Mouse (Mus musculus) lung, adult 2 months (tissue): ENCODE data around the gene Gm20388.

ENCODE experiments used
- CTCF ChIP-seq: fragments of 200-500 bp; IDR thresholded peaks from 2 replicates; pipeline ENCODE4 v1.5.1; 2011; ENCODE audit warnings: mild to moderate bottlenecking, low read length, control low read depth; ENCODE audit not compliant: insufficient read depth
- POLR2A ChIP-seq: fragments of 200-500 bp; IDR thresholded peaks from 2 replicates; pipeline ENCODE4 v1.6.1; 2011; ENCODE audit warnings: low read depth, mild to moderate bottlenecking, control low read depth, low read length, borderline replicate concordance; ENCODE audit errors: extremely low read depth

DNA sequence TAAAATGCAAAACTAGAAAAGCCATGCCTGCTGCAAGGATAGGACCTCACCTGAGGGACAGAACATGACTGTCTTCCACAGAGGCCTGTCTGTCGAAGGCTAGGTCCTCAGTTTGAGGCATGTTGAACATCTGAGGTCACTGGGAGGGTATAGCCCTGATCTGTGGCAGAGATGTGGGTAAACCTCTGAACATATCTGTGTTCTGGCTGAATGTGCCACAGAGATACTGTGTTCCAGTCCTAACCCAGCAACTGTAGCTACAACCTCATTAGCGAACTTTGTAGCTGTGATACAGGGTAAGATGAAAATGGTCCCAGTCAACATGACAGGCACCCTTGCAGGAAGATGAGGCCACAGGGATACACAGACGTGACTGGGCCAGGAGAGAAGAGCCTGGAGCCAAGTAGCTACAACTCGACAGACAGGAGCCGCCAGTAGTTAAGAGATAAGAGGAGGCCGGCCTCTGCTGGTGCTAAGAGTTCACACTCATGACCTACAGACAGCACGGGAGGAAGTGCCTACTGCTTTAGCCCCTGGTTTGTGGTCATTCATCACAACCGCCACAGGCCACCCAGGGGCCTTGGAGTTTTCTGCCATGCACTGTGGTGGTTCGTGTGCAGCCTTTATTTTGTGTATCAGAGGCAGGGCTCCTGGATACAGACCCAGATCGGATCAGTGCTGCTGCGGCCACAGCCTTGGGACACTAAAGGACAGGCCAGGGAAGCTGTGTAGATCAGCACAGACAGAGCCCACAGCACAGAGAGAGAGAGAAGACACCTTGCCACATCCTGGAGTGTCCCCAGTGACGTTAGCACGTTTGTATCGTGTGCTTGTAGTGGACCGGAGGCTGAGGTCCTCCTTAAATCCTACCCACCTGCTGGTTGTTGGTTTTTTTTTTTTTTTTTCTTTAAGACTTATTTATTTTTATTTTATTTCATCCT is 2439.0 kb downstream of the Gm20388 start:
- TF ChIP-seq POLR2A (no peak), CTCF (no peak)
